Mouse (Mus musculus) erythroblast, embryonic 14.5 days (primary cell): ENCODE data around the gene Abhd15.

ENCODE experiments used
- GATA1 ChIP-seq: IDR thresholded peaks from 2 replicates; pipeline ENCODE4 v1.6.1; 2012; ENCODE audit warnings: low read length, inconsistent platforms, mixed read lengths
- TAL1 ChIP-seq: IDR thresholded peaks from 3 replicates; pipeline ENCODE4 v1.6.1; 2012; ENCODE audit warnings: low read length, inconsistent platforms, mixed read lengths

GRCm38 (mm10) chr11:77483043-77483442 is 31.9 kb upstream of the Abhd15 start:
- TF ChIP-seq TAL1: no peak
- TF ChIP-seq GATA1: no peak
